Comparison of ENCODE assay signal across 16 mouse cellular contexts in the genomic region with DNA sequence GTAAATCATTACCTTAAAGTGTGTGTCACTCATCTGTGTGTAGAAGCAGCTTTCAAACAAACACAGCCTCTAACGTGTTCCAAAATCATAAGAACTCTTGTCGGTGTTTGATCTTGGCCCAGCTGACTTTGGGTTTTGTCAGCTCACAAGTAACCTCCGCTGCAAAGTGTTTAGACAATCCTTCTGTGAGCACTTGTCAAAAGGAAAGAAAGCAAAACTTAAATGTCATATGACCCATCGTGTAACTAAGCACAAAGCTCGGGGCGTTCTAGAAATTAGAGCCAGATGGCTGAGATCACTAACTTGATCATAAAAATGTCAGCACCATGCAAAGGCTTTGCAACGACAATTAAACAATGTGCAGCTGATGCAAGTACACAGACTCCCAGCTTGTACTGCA. TPM values are rescaled to one million over a fixed set of nuclear protein-coding genes. Genes with fewer than 3 reads are reported as not detected.
A peak's percentile ranks its signal among the peaks of the same experiment; 100 is the strongest.
DNase-seq lines count a peak whose midpoint lies in the region; ATAC-seq lines count a peak whose summit lies in the region.
"Had no signal": no experiment of that assay in that cellular context is flagged by ENCODE, and none has a peak within 500 bp of the region (broad histone marks: within the 10 kb centered on the region; RNA-seq: fewer than 3 reads in every experiment).

No protein-coding gene starts in this region.

- no peak overlapping the region for H3K9ac ChIP-seq in limb, embryonic 11.5 days (ENCODE audit: low read length)

- 0 out of 2 replicates have a peak, but pooled peaks cover 2% of the 10 kb centered on the region for H3K9me3 ChIP-seq in embryonic facial prominence, embryonic 10.5 days
- H3K9me3 ChIP-seq in limb, embryonic 11.5 days (ENCODE audit: control insufficient read depth, low read length): 0 out of 2 replicates have a peak, but pooled peaks cover 3% of the 10 kb centered on the region

- WGBS in embryonic facial prominence, embryonic 10.5 days: 40% methylated on average over 7 of the region's 7 CpGs
- 7% methylated on average over 7 of the region's 7 CpGs for WGBS in limb, embryonic 11.5 days

- H3K4me3 ChIP-seq in embryonic facial prominence, embryonic 10.5 days: no peak overlapping the region
- no peak overlapping the region for H3K4me3 ChIP-seq in limb, embryonic 11.5 days (ENCODE audit: low read depth, low read length)

- no peaks in the 10 kb centered on the region for H3K27me3 ChIP-seq in embryonic facial prominence, embryonic 10.5 days (replicated peaks; ENCODE audit: low read depth, poor library complexity, severe bottlenecking)
- no peaks in the 10 kb centered on the region for H3K27me3 ChIP-seq in limb, embryonic 11.5 days (ENCODE audit: control insufficient read depth, insufficient read depth, low read length)

- H3K4me1 ChIP-seq in embryonic facial prominence, embryonic 10.5 days: peaks cover 10% of the 10 kb centered on the region; the same call in 1 of the 2 replicates
- peaks cover 4% of the 10 kb centered on the region; the same call in 1 of the 2 replicates for H3K4me1 ChIP-seq in limb, embryonic 11.5 days (ENCODE audit: control insufficient read depth, insufficient read depth, low read length)

- intact Hi-C loops in gastrocnemius, postnatal 36 days (cut with DNase I): no loop called here

- peak; percentile 9 for DNase-seq in kidney, adult 9 months
- DNase-seq in kidney, adult 11 months: no peak
- peak; percentile 38 for DNase-seq in embryonic facial prominence, embryonic 10.5 days (ENCODE audit: low spot score)
- peak; percentile 79 for DNase-seq in limb, embryonic 11.5 days (ENCODE audit: low spot score)
- DNase-seq in lung, postnatal 36 days: peak; percentile 67
- DNase-seq in adrenal gland, adult (ENCODE audit: inconsistent age in 2 of 2, low spot score in 1 of 2): no peak
- no peak for DNase-seq in gastrocnemius, postnatal 36 days
- no peak for DNase-seq in gastrocnemius, postnatal 10 days
- DNase-seq: adrenal gland, postnatal 10 days; cerebellum, adult 18-20 months; spleen, adult 18-20 months; thymus, adult 18-20 months had no signal

- ATAC-seq in limb, embryonic 11.5 days (ENCODE audit: insufficient number of reproducible peaks, low FRiP score, low TSS enrichment, low read depth): peak; percentile 73; the same call in 1 of the 2 replicates
- ATAC-seq: hindbrain, postnatal 0 days had no signal

- no peak overlapping the region for H3K4me2 ChIP-seq in limb, embryonic 11.5 days (ENCODE audit: low read depth, severe bottlenecking)

- no peaks in the 10 kb centered on the region for H3K36me3 ChIP-seq in embryonic facial prominence, embryonic 10.5 days (replicated peaks)
- no peaks in the 10 kb centered on the region for H3K36me3 ChIP-seq in limb, embryonic 11.5 days (ENCODE audit: control insufficient read depth, insufficient read depth, low read length)

- H3K27ac ChIP-seq in embryonic facial prominence, embryonic 10.5 days (replicated peaks): no peak overlapping the region
- no peak overlapping the region for H3K27ac ChIP-seq in limb, embryonic 11.5 days (replicated peaks; ENCODE audit: low read depth, low read length)
- H3K27ac ChIP-seq: hindbrain, postnatal 0 days; macrophage had no signal

RNA-seq across cellular contexts. Expression of a gene that starts 47.2 kb away (rescaled TPM):
- 0.21 and 0.29 TPM in 2 replicates for polyA plus RNA-seq in embryonic facial prominence, embryonic 10.5 days (2016; fragmentation: Nextera tagmentation; extraction: Ambion mirVana)
- polyA plus RNA-seq in limb, embryonic 11.5 days (2014; fragmentation: Nextera tagmentation; extraction: Ambion mirVana): 0.11 and 0.21 TPM in 2 replicates
- not detected for total RNA-seq in gastrocnemius, postnatal 36 days (2021)
- under 1 TPM in 1 of 2 experiments, not detected in 1; 0.09 TPM for total RNA-seq in gastrocnemius, postnatal 10 days (2021)
- total RNA-seq: gastrocnemius, adult 8-10 months; left cerebral cortex, postnatal 14 days had no signal

Comparison
In these comparisons a context has a peak if more than half of its experiments do, and no peak if none do; other contexts are left out.
1. DNase-seq: peak in kidney, adult 9 months (single experiment), embryonic facial prominence, embryonic 10.5 days (single experiment), limb, embryonic 11.5 days (single experiment) and lung, postnatal 36 days (single experiment); none in kidney, adult 11 months (single experiment), adrenal gland, adult (0 of 2), gastrocnemius, postnatal 36 days (0 of 2) and gastrocnemius, postnatal 10 days (single experiment).